Mouse (Mus musculus) neural tube, embryonic 14.5 days (tissue): ENCODE results near the gene Gm5751. TPM values are rescaled to one million over a fixed set of nuclear protein-coding genes. Genes with fewer than 3 reads are reported as not detected.
"Not testable (repeated sequence)": the region's sequence is repeated elsewhere in the genome, so short reads cannot be mapped to it uniquely, and the experiment has no call there.

Source experiments
- ATAC-seq: fragments of 200-750 bp; cut with Nextera tagmentation; 2 replicates; pipeline ENCODE4 v1.8.0; 2017; ENCODE audit warnings: low read depth, mild to moderate bottlenecking, moderate TSS enrichment, moderate library complexity
- H3K27ac ChIP-seq: fragments of 300-500 bp; sonication (generic); 2 replicates; pipeline ENCODE4 v1.5.1; 2014; ENCODE audit warnings: low read depth, mild to moderate bottlenecking, control low read depth, low read length, moderate library complexity, mixed read lengths
- H3K27me3 ChIP-seq: fragments of 300-500 bp; sonication (generic); 2 replicates; pipeline ENCODE4 v1.6.1; 2014; ENCODE audit warnings: low read length; ENCODE audit not compliant: control insufficient read depth, insufficient read depth
- H3K36me3 ChIP-seq: fragments of 300-500 bp; sonication (generic); 2 replicates; pipeline ENCODE4 v1.6.1; 2014; ENCODE audit warnings: low read length, mixed read lengths; ENCODE audit not compliant: control insufficient read depth, insufficient read depth
- H3K4me1 ChIP-seq: fragments of 300-500 bp; sonication (generic); 2 replicates; pipeline ENCODE4 v1.6.1; 2014; ENCODE audit warnings: low read length; ENCODE audit not compliant: control insufficient read depth, insufficient read depth
- H3K4me2 ChIP-seq: fragments of 300-500 bp; sonication (generic); 2 replicates; pipeline ENCODE4 v1.6.1; 2014; ENCODE audit warnings: mild to moderate bottlenecking, low read depth, low read length, control low read depth
- H3K4me3 ChIP-seq: fragments of 300-500 bp; sonication (generic); 2 replicates; pipeline ENCODE4 v1.5.1; 2014; ENCODE audit warnings: low read depth, low read length, control low read depth, mixed read lengths
- H3K9ac ChIP-seq: fragments of 300-500 bp; sonication (generic); replicated peaks from 2 replicates; pipeline ENCODE4 v1.6.1; 2014; ENCODE audit warnings: low read depth, mild to moderate bottlenecking, control low read depth, low read length, mixed read lengths
- H3K9me3 ChIP-seq: fragments of 300-500 bp; sonication (generic); 2 replicates; pipeline ENCODE4 v1.6.1; 2016; ENCODE audit warnings: low read length; ENCODE audit not compliant: control insufficient read depth
- WGBS: fragments of 180-500 bp; shearing (Covaris S2); extraction: QIAGEN DNeasy Blood & Tissue Kit; methylation state at CpG from one replicate; pipeline ENCODE4 v1.1.7; 2014; 5-methylcytosine and 5-hydroxymethylcytosine counted together
- polyA plus RNA-seq: library from polyadenylated mRNA; unstranded; fragments of >200 nt; fragmentation: Nextera tagmentation; extraction: Ambion mirVana; gene quantifications from 2 replicates; pipeline ENCODE4 v1.2.1, GENCODE M21; 2014

The Gm5751 gene
- not detected in 2 replicates for polyA plus RNA-seq

- ATAC-seq, H3K27ac ChIP-seq, H3K9me3 ChIP-seq, H3K27me3 ChIP-seq, H3K36me3 ChIP-seq, H3K9ac ChIP-seq, H3K4me2 ChIP-seq, H3K4me1 ChIP-seq, H3K4me3 ChIP-seq: not testable (repeated sequence)
- 88% methylated on average over 3 of the region's 4 CpGs for WGBS
Observed at GRCm38 (mm10) chrX:8873953-8874352, at the start of gene Gm5751. Gene Gm5751 (plus strand): TSS chrX:8874253.

- ATAC-seq: no peak
- H3K4me1 ChIP-seq: no peaks in the 10 kb centered on the region
Observed at GRCm38 (mm10) chrX:8832043-8832442, 42.0 kb upstream of the Gm5751 start.

GRCm38 (mm10) chrX:8843694-8844093 is 30.4 kb upstream of the Gm5751 start, which contains the start of gene Gm6592:
Gene Gm6592 (plus strand): TSS chrX:8843994.
- no peak within 1 kb of the TSS for H3K27ac ChIP-seq
- H3K4me1 ChIP-seq: no peaks in the 10 kb centered on the region
- H3K4me2 ChIP-seq: no peak within 1 kb of the TSS
- no peak within 1 kb of the TSS for H3K9ac ChIP-seq
- no peak within 1 kb of the TSS for H3K4me3 ChIP-seq
- H3K27me3 ChIP-seq: no peaks in the 10 kb centered on the region
- no peak for ATAC-seq
- no peaks in the 10 kb centered on the region for H3K36me3 ChIP-seq
- no peaks in the 10 kb centered on the region; the same call in 1 of the 2 replicates for H3K9me3 ChIP-seq
- WGBS: 72% methylated on average over 1 of the region's 1 CpGs

More at GRCm38 (mm10) chrX:8832043-8832442, 42.0 kb upstream of the Gm5751 start:
- Histone ChIP-seq H3K4me3 (no peak overlapping the region), H3K27ac (no peak overlapping the region), H3K27me3 (no peaks in the 10 kb centered on the region), H3K9ac (no peak overlapping the region), H3K9me3 (no peaks in the 10 kb centered on the region), H3K36me3 (no peaks in the 10 kb centered on the region), H3K4me2 (no peak overlapping the region)

- no peak overlapping the region for H3K9ac ChIP-seq
- H3K4me1 ChIP-seq: no peaks in the 10 kb centered on the region
- no peaks in the 10 kb centered on the region for H3K27me3 ChIP-seq
- no peak overlapping the region for H3K4me3 ChIP-seq
- H3K36me3 ChIP-seq: no peaks in the 10 kb centered on the region
- no peaks in the 10 kb centered on the region for H3K9me3 ChIP-seq
- no peak for ATAC-seq
- H3K4me2 ChIP-seq: no peak overlapping the region
- H3K27ac ChIP-seq: no peak overlapping the region
- 87% methylated on average over 10 of the region's 10 CpGs for WGBS
Observed at GRCm38 (mm10) chrX:8852486-8852885, 21.6 kb upstream of the Gm5751 start.

- ATAC-seq, H3K9ac ChIP-seq, H3K4me3 ChIP-seq, H3K27ac ChIP-seq, H3K36me3 ChIP-seq, H3K4me2 ChIP-seq, H3K4me1 ChIP-seq, H3K27me3 ChIP-seq, H3K9me3 ChIP-seq: not testable (repeated sequence)
- 3% methylated on average over 3 of the region's 3 CpGs for WGBS
Observed at GRCm38 (mm10) chrX:8864331-8864730, 9.7 kb upstream of the Gm5751 start.

GRCm38 (mm10) chrX:8884336-8884735 is 10.3 kb downstream of the Gm5751 start:
- Histone ChIP-seq H3K4me1 (no peaks in the 10 kb centered on the region), H3K27ac (no peak overlapping the region), H3K36me3 (no peaks in the 10 kb centered on the region), H3K27me3 (no peaks in the 10 kb centered on the region), H3K9me3 (no peaks in the 10 kb centered on the region), H3K4me2 (no peak overlapping the region), H3K9ac (no peak overlapping the region), H3K4me3 (no peak overlapping the region)
- no peak for ATAC-seq
- WGBS: 76% methylated on average over 4 of the region's 4 CpGs

GRCm38 (mm10) chrX:8891975-8892342 is 17.9 kb downstream of the Gm5751 start:
- Histone ChIP-seq H3K9ac (peak overlapping the region; percentile 74), H3K4me1 (no peaks in the 10 kb centered on the region), H3K27ac (no peak overlapping the region), H3K4me2 (peak overlapping the region; percentile 57), H3K27me3 (no peaks in the 10 kb centered on the region), H3K4me3 (peak overlapping the region; percentile 59), H3K36me3 (no peaks in the 10 kb centered on the region), H3K9me3 (no peaks in the 10 kb centered on the region)
- peak; percentile 66 for ATAC-seq
- WGBS: 46% methylated on average over 3 of the region's 9 CpGs

GRCm38 (mm10) chrX:8892343-8893155 is 18.5 kb downstream of the Gm5751 start, which contains the start of gene B630019K06Rik:
Gene B630019K06Rik (plus strand): TSS chrX:8892382.
- Histone ChIP-seq H3K9ac (peak within 1 kb of the TSS; percentile 74), H3K36me3 (no peaks in the 10 kb centered on the region), H3K27ac (peak within 1 kb of the TSS; percentile 81), H3K27me3 (no peaks in the 10 kb centered on the region), H3K4me2 (peak within 1 kb of the TSS; percentile 57), H3K4me1 (no peaks in the 10 kb centered on the region), H3K9me3 (no peaks in the 10 kb centered on the region), H3K4me3 (peak within 1 kb of the TSS; percentile 59)
- WGBS: 10% methylated on average over 56 of the region's 95 CpGs
- ATAC-seq: peak; percentile 90

- H3K27me3 ChIP-seq: no peaks in the 10 kb centered on the region
Observed at GRCm38 (mm10) chrX:8893182-8893651, 19.2 kb downstream of the Gm5751 start.

More at GRCm38 (mm10) chrX:8893182-8893651, 19.2 kb downstream of the Gm5751 start:
- no peaks in the 10 kb centered on the region for H3K36me3 ChIP-seq
- ATAC-seq: peak; percentile 82
- H3K27ac ChIP-seq: peak overlapping the region; percentile 81
- WGBS: 18% methylated on average over 22 of the region's 42 CpGs
- H3K4me2 ChIP-seq: peak overlapping the region; percentile 57
- peak overlapping the region; percentile 74 for H3K9ac ChIP-seq
- H3K4me1 ChIP-seq: no peaks in the 10 kb centered on the region
- no peaks in the 10 kb centered on the region for H3K9me3 ChIP-seq
- H3K4me3 ChIP-seq: peak overlapping the region; percentile 59
